Mouse (Mus musculus) forebrain, postnatal 0 days (tissue): ENCODE results near the gene Atat1. TPM values are rescaled to one million over a fixed set of nuclear protein-coding genes. Genes with fewer than 3 reads are reported as not detected.

Experiments used
- ATAC-seq: fragments of 200-750 bp; cut with Nextera tagmentation; 2 replicates; pipeline ENCODE4 v1.8.0; 2017; ENCODE audit warnings: mild to moderate bottlenecking, moderate library complexity
- DNase-seq: peaks from one replicate; pipeline ENCODE4 v3.0.0-alpha.2; 2015
- H3K27ac ChIP-seq: fragments of 300-500 bp; sonication (generic); 2 replicates; pipeline ENCODE4 v1.5.1; 2014; ENCODE audit warnings: low read depth, mild to moderate bottlenecking, antibody characterized with exemption, low read length, moderate library complexity, mixed read lengths
- H3K27me3 ChIP-seq: fragments of 300-500 bp; sonication (generic); 2 replicates; pipeline ENCODE4 v1.6.1; 2014; ENCODE audit warnings: mild to moderate bottlenecking, low read length, mixed read lengths; ENCODE audit not compliant: insufficient read depth
- H3K36me3 ChIP-seq: fragments of 300-500 bp; sonication (generic); 2 replicates; pipeline ENCODE4 v1.6.1; 2014; ENCODE audit warnings: mild to moderate bottlenecking, moderate library complexity; ENCODE audit not compliant: insufficient read depth
- H3K4me1 ChIP-seq: fragments of 300-500 bp; sonication (generic); 2 replicates; pipeline ENCODE4 v1.6.1; 2014; ENCODE audit warnings: antibody characterized with exemption; ENCODE audit not compliant: insufficient read depth
- H3K4me2 ChIP-seq: fragments of 300-500 bp; sonication (generic); 2 replicates; pipeline ENCODE4 v1.6.1; 2014; ENCODE audit warnings: low read depth, mild to moderate bottlenecking, moderate library complexity
- H3K4me3 ChIP-seq: fragments of 300-500 bp; sonication (generic); 2 replicates; pipeline ENCODE4 v1.5.1; 2014; ENCODE audit warnings: low read depth, low read length, mixed read lengths
- H3K9ac ChIP-seq: fragments of 300-500 bp; sonication (generic); 2 replicates; pipeline ENCODE4 v1.6.1; 2014; ENCODE audit warnings: mild to moderate bottlenecking
- H3K9me3 ChIP-seq: fragments of 300-500 bp; sonication (generic); 2 replicates; pipeline ENCODE4 v1.6.1; 2016; ENCODE audit warnings: low read length
- CTCF ChIP-seq: sonication (generic); IDR thresholded peaks from 2 replicates; pipeline ENCODE4 v1.5.1; 2016; ENCODE audit warnings: antibody characterized with exemption, control low read depth, low read depth
- WGBS: fragments of 180-500 bp; shearing (Covaris S2); extraction: QIAGEN DNeasy Blood & Tissue Kit; methylation state at CpG from one replicate; pipeline ENCODE4 v1.1.7; 2014; 5-methylcytosine and 5-hydroxymethylcytosine counted together
- polyA plus RNA-seq: library from polyadenylated mRNA; unstranded; fragments of >200 nt; fragmentation: Nextera tagmentation; extraction: Ambion mirVana; gene quantifications from 2 replicates; pipeline ENCODE4 v1.2.1, GENCODE M21; 2015
- total RNA-seq: library from RNA; depleted of rRNA; stranded (reverse); fragments of >200 nt; gene quantifications from 2 replicates; pipeline ENCODE4 v1.2.3, GENCODE M21; 2014

Gene Atat1
- total and polyA plus RNA-seq, 2 experiments from 2014 or later: 218 to 379 TPM

- H3K9ac ChIP-seq: peak within 1 kb of the TSS; percentile 79
- 4% methylated on average over 61 of the region's 86 CpGs for WGBS
- H3K4me3 ChIP-seq: peak within 1 kb of the TSS; percentile 76
- H3K27ac ChIP-seq: peak within 1 kb of the TSS; percentile 91
- peaks cover 9% of the 10 kb centered on the region for H3K4me1 ChIP-seq
- no peaks in the 10 kb centered on the region for H3K27me3 ChIP-seq
- DNase-seq (peak; percentile 98), ATAC-seq (peak; percentile 96)
- H3K9me3 ChIP-seq: no peaks in the 10 kb centered on the region
- H3K4me2 ChIP-seq: peak within 1 kb of the TSS; percentile 97
- TF ChIP-seq CTCF: no peak
- peaks cover 63% of the 10 kb centered on the region for H3K36me3 ChIP-seq
Measured at GRCm38 (mm10) chr17:35896781-35897643, 12.9 kb downstream of the Atat1 start, which contains the start of gene 2310061I04Rik. Gene 2310061I04Rik, minus strand, starts transcription at chr17:35897431.

- H3K27ac ChIP-seq: no peak overlapping the region
- DNase-seq (no peak), ATAC-seq (no peak)
- H3K9me3 ChIP-seq: no peaks in the 10 kb centered on the region
- peaks cover 93% of the 10 kb centered on the region for H3K36me3 ChIP-seq
- H3K9ac ChIP-seq: no peak overlapping the region
- no peak overlapping the region for H3K4me3 ChIP-seq
- no peak overlapping the region for H3K4me2 ChIP-seq
- H3K4me1 ChIP-seq: no peaks in the 10 kb centered on the region
- no peak for TF ChIP-seq CTCF
- 88% methylated on average over 13 of the region's 17 CpGs for WGBS
- H3K27me3 ChIP-seq: no peaks in the 10 kb centered on the region
Measured at GRCm38 (mm10) chr17:35887725-35888124, 22.1 kb downstream of the Atat1 start.

GRCm38 (mm10) chr17:35883777-35884176 lies 26.1 kb downstream of the Atat1 start:
- Histone ChIP-seq H3K9me3 (no peaks in the 10 kb centered on the region), H3K27me3 (no peaks in the 10 kb centered on the region), H3K4me1 (peaks cover 10% of the 10 kb centered on the region), H3K4me2 (no peak overlapping the region), H3K4me3 (no peak overlapping the region), H3K36me3 (peaks cover 71% of the 10 kb centered on the region), H3K9ac (no peak overlapping the region), H3K27ac (no peak overlapping the region)
- DNase-seq: no peak
- WGBS: 95% methylated on average over 14 of the region's 14 CpGs
- TF ChIP-seq CTCF: no peak
- ATAC-seq: no peak

- H3K4me3 ChIP-seq: no peak overlapping the region
- H3K4me2 ChIP-seq: no peak overlapping the region
- DNase-seq (no peak), ATAC-seq (no peak)
- TF ChIP-seq CTCF: no peak
- no peak overlapping the region for H3K9ac ChIP-seq
- 97% methylated on average over 17 of the region's 17 CpGs for WGBS
- peaks cover 62% of the 10 kb centered on the region for H3K36me3 ChIP-seq
- H3K27ac ChIP-seq: no peak overlapping the region
- peaks cover 10% of the 10 kb centered on the region for H3K4me1 ChIP-seq
- H3K9me3 ChIP-seq: no peaks in the 10 kb centered on the region
- H3K27me3 ChIP-seq: no peaks in the 10 kb centered on the region
Measured at GRCm38 (mm10) chr17:35882924-35883323, 27.0 kb downstream of the Atat1 start.

GRCm38 (mm10) chr17:35879245-35880057 lies 30.4 kb downstream of the Atat1 start, which contains the start of gene Dhx16:
Gene Dhx16, plus strand, starts transcription at chr17:35879819.
- peak; percentile 96 for ATAC-seq
- Histone ChIP-seq H3K4me1 (peaks cover 10% of the 10 kb centered on the region), H3K4me3 (peak within 1 kb of the TSS; percentile 83), H3K4me2 (peak within 1 kb of the TSS; percentile 81), H3K27ac (peak within 1 kb of the TSS; percentile 76), H3K27me3 (no peaks in the 10 kb centered on the region), H3K36me3 (peaks cover 39% of the 10 kb centered on the region), H3K9me3 (no peaks in the 10 kb centered on the region), H3K9ac (peak within 1 kb of the TSS; percentile 71)
- peak; percentile 97 for DNase-seq
- TF ChIP-seq CTCF: peak; percentile 90
- WGBS: 9% methylated on average over 66 of the region's 66 CpGs

GRCm38 (mm10) chr17:35874721-35875120 lies 35.2 kb downstream of the Atat1 start:
- Histone ChIP-seq H3K36me3 (0 out of 2 replicates have a peak, but pooled peaks cover 12% of the 10 kb centered on the region), H3K27ac (no peak overlapping the region), H3K9ac (no peak overlapping the region), H3K4me3 (no peak overlapping the region), H3K4me2 (no peak overlapping the region), H3K27me3 (no peaks in the 10 kb centered on the region), H3K4me1 (0 out of 2 replicates have a peak, but pooled peaks cover 9% of the 10 kb centered on the region), H3K9me3 (no peaks in the 10 kb centered on the region)
- DNase-seq (no peak), ATAC-seq (no peak)
- 74% methylated on average over 6 of the region's 6 CpGs for WGBS
- no peak for TF ChIP-seq CTCF
